Mouse (Mus musculus): ENCODE results near the gene Rtl10.

DNA sequence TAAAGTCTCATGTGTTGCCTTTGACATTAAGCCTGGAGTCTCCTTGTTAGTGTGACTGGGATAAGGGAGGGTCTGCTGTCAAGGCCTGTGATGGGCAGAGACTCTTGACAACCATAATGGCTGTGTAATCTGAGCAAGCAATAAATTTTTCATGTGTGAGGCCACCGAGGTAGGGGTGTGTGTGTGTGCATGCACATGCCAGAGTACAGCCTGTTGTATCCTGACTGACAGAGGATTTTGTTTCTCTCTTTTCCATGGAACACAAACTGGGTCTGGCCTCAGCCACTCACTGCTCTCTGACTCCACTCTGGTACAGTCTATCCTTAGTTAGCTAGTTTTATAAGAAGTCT, 8.5 kb downstream of the Rtl10 start:
- TF ChIP-seq POLR2A (IDR thresholded peaks at IDR 0.05; ENCODE audit: extremely low read depth, insufficient read depth, low read length) (no peak), CTCF (IDR thresholded peaks at IDR 0.05; ENCODE audit: low read depth, low read length) (no peak)

Measured in liver, adult 2 months (tissue).